Mouse (Mus musculus) midbrain, embryonic 14.5 days (tissue): ENCODE data around the gene 3110082J24Rik. TPM values are rescaled to one million over a fixed set of nuclear protein-coding genes. Genes with fewer than 3 reads are reported as not detected.

Experiments used
- ATAC-seq: fragments of 200-750 bp; cut with Nextera tagmentation; 2 replicates; pipeline ENCODE4 v1.8.0; 2017; ENCODE audit warnings: moderate number of reproducible peaks, moderate library complexity; ENCODE audit not compliant: low FRiP score, low TSS enrichment
- DNase-seq: peaks from one replicate; pipeline ENCODE4 v3.0.0-alpha.2; 2015
- H3K27ac ChIP-seq: fragments of 300-500 bp; sonication (generic); replicated peaks from 2 replicates; pipeline ENCODE4 v1.5.1; 2014; ENCODE audit warnings: mild to moderate bottlenecking, low read depth, low read length, moderate library complexity
- H3K27me3 ChIP-seq: fragments of 300-500 bp; sonication (generic); 2 replicates; pipeline ENCODE4 v1.6.1; 2014; ENCODE audit warnings: low read length, control low read depth, mixed read lengths; ENCODE audit not compliant: control insufficient read depth, insufficient read depth
- H3K36me3 ChIP-seq: fragments of 300-500 bp; sonication (generic); 2 replicates; pipeline ENCODE4 v1.6.1; 2014; ENCODE audit warnings: low read length, control low read depth; ENCODE audit not compliant: control insufficient read depth, insufficient read depth
- H3K4me1 ChIP-seq: fragments of 300-500 bp; sonication (generic); 2 replicates; pipeline ENCODE4 v1.6.1; 2014; ENCODE audit warnings: mild to moderate bottlenecking, antibody characterized with exemption, low read length, control low read depth; ENCODE audit not compliant: control insufficient read depth, insufficient read depth
- H3K4me2 ChIP-seq: fragments of 300-500 bp; sonication (generic); 2 replicates; pipeline ENCODE4 v1.6.1; 2014; ENCODE audit warnings: mild to moderate bottlenecking, low read length, moderate library complexity
- H3K4me3 ChIP-seq: fragments of 300-500 bp; sonication (generic); replicated peaks from 2 replicates; pipeline ENCODE4 v1.5.1; 2014; ENCODE audit warnings: low read depth, low read length
- H3K9ac ChIP-seq: fragments of 300-500 bp; sonication (generic); replicated peaks from 2 replicates; pipeline ENCODE4 v1.6.1; 2014; ENCODE audit warnings: mild to moderate bottlenecking, low read length, moderate library complexity
- H3K9me3 ChIP-seq: fragments of 300-500 bp; sonication (generic); 2 replicates; pipeline ENCODE4 v1.6.1; 2016; ENCODE audit warnings: low read length, control low read depth, mixed read lengths; ENCODE audit not compliant: control insufficient read depth
- WGBS: fragments of 180-500 bp; shearing (Covaris S2); extraction: QIAGEN DNeasy Blood & Tissue Kit; methylation state at CpG from one replicate; pipeline ENCODE4 v1.1.7; 2014; 5-methylcytosine and 5-hydroxymethylcytosine counted together
- polyA plus RNA-seq: library from polyadenylated mRNA; unstranded; fragments of >200 nt; fragmentation: Nextera tagmentation; extraction: Ambion mirVana; gene quantifications from 2 replicates; pipeline ENCODE4 v1.2.1, GENCODE M21; 2014

Gene 3110082J24Rik
- polyA plus RNA-seq, 1 experiment from 2014 or later = 6.0 TPM

GRCm38 (mm10) chr5:30146526-30146925 lies 40.6 kb upstream of the 3110082J24Rik start:
- Histone ChIP-seq H3K36me3 (peaks cover 54% of the 10 kb centered on the region), H3K4me1 (no peaks in the 10 kb centered on the region), H3K27ac (no peak overlapping the region), H3K4me2 (no peak overlapping the region), H3K9ac (no peak overlapping the region), H3K9me3 (no peaks in the 10 kb centered on the region), H3K4me3 (no peak overlapping the region), H3K27me3 (no peaks in the 10 kb centered on the region)
- 90% methylated on average over 6 of the region's 6 CpGs for WGBS
- DNase-seq (no peak), ATAC-seq (no peak)

GRCm38 (mm10) chr5:30138193-30138592 lies 32.3 kb upstream of the 3110082J24Rik start:
- Histone ChIP-seq H3K4me1 (no peaks in the 10 kb centered on the region), H3K27ac (no peak overlapping the region), H3K9me3 (no peaks in the 10 kb centered on the region), H3K9ac (no peak overlapping the region), H3K4me3 (no peak overlapping the region), H3K36me3 (peaks cover 89% of the 10 kb centered on the region), H3K4me2 (no peak overlapping the region), H3K27me3 (no peaks in the 10 kb centered on the region)
- 96% methylated on average over 4 of the region's 4 CpGs for WGBS
- DNase-seq (no peak), ATAC-seq (no peak)

GRCm38 (mm10) chr5:30137271-30137670 lies 31.4 kb upstream of the 3110082J24Rik start:
- no peak for ATAC-seq

GRCm38 (mm10) chr5:30135711-30136231 lies 29.9 kb upstream of the 3110082J24Rik start:
- Histone ChIP-seq H3K27me3 (no peaks in the 10 kb centered on the region), H3K27ac (no peak overlapping the region), H3K9me3 (no peaks in the 10 kb centered on the region), H3K4me1 (no peaks in the 10 kb centered on the region), H3K36me3 (peaks cover 86% of the 10 kb centered on the region), H3K4me3 (no peak overlapping the region), H3K9ac (no peak overlapping the region), H3K4me2 (no peak overlapping the region)
- ATAC-seq (no peak), DNase-seq (no peak)
- 92% methylated on average over 11 of the region's 11 CpGs for WGBS

More at GRCm38 (mm10) chr5:30137271-30137670, 31.4 kb upstream of the 3110082J24Rik start:
- DNase-seq = no peak
- H3K4me2 ChIP-seq = no peak overlapping the region
- WGBS = 92% methylated on average over 9 of the region's 9 CpGs
- H3K36me3 ChIP-seq = peaks cover 89% of the 10 kb centered on the region
- H3K9me3 ChIP-seq = no peaks in the 10 kb centered on the region
- H3K27me3 ChIP-seq = no peaks in the 10 kb centered on the region
- H3K4me1 ChIP-seq = no peaks in the 10 kb centered on the region
- no peak overlapping the region for H3K27ac ChIP-seq
- H3K9ac ChIP-seq = no peak overlapping the region
- no peak overlapping the region for H3K4me3 ChIP-seq

GRCm38 (mm10) chr5:30132173-30132572 lies 26.3 kb upstream of the 3110082J24Rik start:
- no peak for DNase-seq
- Histone ChIP-seq H3K9ac (no peak overlapping the region), H3K4me3 (no peak overlapping the region), H3K27me3 (no peaks in the 10 kb centered on the region), H3K4me2 (no peak overlapping the region), H3K36me3 (peaks cover 85% of the 10 kb centered on the region), H3K27ac (no peak overlapping the region), H3K4me1 (no peaks in the 10 kb centered on the region), H3K9me3 (no peaks in the 10 kb centered on the region)
- no peak for ATAC-seq
- WGBS = 97% methylated on average over 2 of the region's 2 CpGs

- H3K27ac ChIP-seq = no peak overlapping the region
- no peaks in the 10 kb centered on the region for H3K27me3 ChIP-seq
- peaks cover 88% of the 10 kb centered on the region for H3K36me3 ChIP-seq
- H3K9ac ChIP-seq = no peak overlapping the region
- WGBS = 95% methylated on average over 4 of the region's 4 CpGs
- ATAC-seq (no peak), DNase-seq (no peak)
- H3K4me3 ChIP-seq = no peak overlapping the region
- H3K9me3 ChIP-seq = no peaks in the 10 kb centered on the region
- H3K4me1 ChIP-seq = no peaks in the 10 kb centered on the region
- no peak overlapping the region for H3K4me2 ChIP-seq
Measured at GRCm38 (mm10) chr5:30131246-30131645, 25.4 kb upstream of the 3110082J24Rik start.

- H3K4me3 ChIP-seq = no peak overlapping the region
Measured at GRCm38 (mm10) chr5:30128680-30129079, 22.8 kb upstream of the 3110082J24Rik start.

GRCm38 (mm10) chr5:30127921-30128597 lies 22.2 kb upstream of the 3110082J24Rik start:
- WGBS = 93% methylated on average over 13 of the region's 13 CpGs
- DNase-seq (no peak), ATAC-seq (no peak)
- no peaks in the 10 kb centered on the region for H3K4me1 ChIP-seq
- no peaks in the 10 kb centered on the region for H3K27me3 ChIP-seq
- H3K4me3 ChIP-seq = no peak overlapping the region
- no peak overlapping the region for H3K9ac ChIP-seq
- no peak overlapping the region for H3K27ac ChIP-seq
- peaks cover 91% of the 10 kb centered on the region for H3K36me3 ChIP-seq
- no peaks in the 10 kb centered on the region for H3K9me3 ChIP-seq
- H3K4me2 ChIP-seq = no peak overlapping the region

More at GRCm38 (mm10) chr5:30128680-30129079, 22.8 kb upstream of the 3110082J24Rik start:
- H3K4me2 ChIP-seq = no peak overlapping the region
- H3K9ac ChIP-seq = no peak overlapping the region
- no peaks in the 10 kb centered on the region for H3K4me1 ChIP-seq
- H3K27me3 ChIP-seq = no peaks in the 10 kb centered on the region
- no peak overlapping the region for H3K27ac ChIP-seq
- WGBS = 95% methylated on average over 6 of the region's 6 CpGs
- ATAC-seq (no peak), DNase-seq (no peak)
- peaks cover 91% of the 10 kb centered on the region for H3K36me3 ChIP-seq
- no peaks in the 10 kb centered on the region for H3K9me3 ChIP-seq

GRCm38 (mm10) chr5:30126756-30127155 lies 20.9 kb upstream of the 3110082J24Rik start:
- Histone ChIP-seq H3K27me3 (no peaks in the 10 kb centered on the region), H3K4me3 (no peak overlapping the region), H3K4me2 (no peak overlapping the region), H3K4me1 (no peaks in the 10 kb centered on the region), H3K9ac (no peak overlapping the region), H3K36me3 (peaks cover 91% of the 10 kb centered on the region), H3K9me3 (no peaks in the 10 kb centered on the region), H3K27ac (no peak overlapping the region)
- ATAC-seq (no peak), DNase-seq (no peak)
- 90% methylated on average over 7 of the region's 7 CpGs for WGBS
